Mouse (Mus musculus) layer of hippocampus, postnatal 10 days (tissue): ENCODE results near the gene Spout1. TPM values are rescaled to one million over a fixed set of nuclear protein-coding genes. Genes with fewer than 3 reads are reported as not detected.
"Not testable (repeated sequence)": the region's sequence is repeated elsewhere in the genome, so short reads cannot be mapped to it uniquely, and the experiment has no call there.

Experiments used
- DNase-seq, 2 experiments: peaks; one replicate each; pipeline ENCODE4 v3.0.0; 2021; ENCODE audit warnings: low spot score in 2 of 2
- total RNA-seq, 2 experiments: library from RNA; stranded (reverse); gene quantifications; 2 replicates each; pipeline ENCODE4 v1.2.3; 2021

Gene Spout1
- total RNA-seq, 2 experiments from 2014 or later = 31.2 to 35.3 TPM

DNA sequence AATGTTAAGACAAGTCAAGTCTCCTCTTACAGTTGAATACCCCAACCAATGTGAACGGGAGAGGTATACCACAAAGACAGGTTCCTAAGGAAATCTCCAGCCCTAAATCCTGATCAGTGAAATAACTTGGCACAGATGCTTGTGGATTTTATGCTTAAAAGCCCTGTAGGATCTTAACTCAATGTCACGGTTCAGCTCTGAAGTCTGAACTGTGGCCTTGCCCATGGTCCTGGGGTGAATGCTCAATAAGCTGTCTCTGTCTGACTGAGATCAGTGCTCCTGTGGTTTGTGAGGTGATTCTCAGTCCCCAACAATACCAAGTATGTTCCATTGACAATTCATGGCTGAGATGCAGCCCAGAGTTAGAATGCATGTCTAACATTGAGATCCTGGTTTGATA lies 4.2 kb upstream of the Spout1 start:
- no peak for DNase-seq

DNA sequence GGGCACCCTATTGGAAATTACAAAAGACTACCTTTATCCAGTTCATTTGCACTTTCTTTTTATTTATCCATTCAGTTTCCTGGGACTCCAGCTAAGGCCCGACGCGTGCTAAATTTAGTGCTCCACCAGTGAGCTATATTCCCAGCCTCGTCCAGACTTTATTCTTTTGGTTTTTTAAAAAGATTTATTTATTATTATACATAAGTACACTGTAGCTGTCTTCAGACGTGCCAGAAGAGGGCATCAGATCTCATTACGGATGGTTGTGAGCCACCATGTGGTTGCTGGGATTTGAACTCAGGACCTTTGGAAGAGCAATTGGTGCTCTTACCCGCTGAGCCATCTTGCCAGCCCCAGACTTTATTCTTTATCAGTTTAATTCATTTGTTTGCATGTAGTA lies 452 bp upstream of the Spout1 start:
- not testable (repeated sequence) for DNase-seq

DNA sequence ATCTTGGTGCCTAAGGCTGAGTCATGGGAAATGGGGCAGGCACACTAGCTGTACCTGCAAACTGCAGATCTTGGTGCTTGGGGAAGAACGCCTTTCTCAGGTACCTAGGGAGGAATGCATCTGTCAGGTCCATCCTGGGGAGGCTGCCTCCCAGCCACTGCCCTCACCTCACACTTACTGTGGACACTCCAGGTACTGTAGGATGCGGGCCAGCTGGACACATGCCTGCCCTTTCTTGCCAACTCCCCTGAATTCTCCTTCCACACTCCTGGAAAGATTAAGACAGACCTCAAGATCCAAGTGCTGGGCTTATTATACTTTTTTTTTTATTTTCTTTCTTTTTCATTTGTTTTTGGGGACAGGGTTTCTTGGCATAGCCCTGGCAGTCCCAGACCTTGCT lies 1.7 kb downstream of the Spout1 start:
- DNase-seq = no peak

DNA sequence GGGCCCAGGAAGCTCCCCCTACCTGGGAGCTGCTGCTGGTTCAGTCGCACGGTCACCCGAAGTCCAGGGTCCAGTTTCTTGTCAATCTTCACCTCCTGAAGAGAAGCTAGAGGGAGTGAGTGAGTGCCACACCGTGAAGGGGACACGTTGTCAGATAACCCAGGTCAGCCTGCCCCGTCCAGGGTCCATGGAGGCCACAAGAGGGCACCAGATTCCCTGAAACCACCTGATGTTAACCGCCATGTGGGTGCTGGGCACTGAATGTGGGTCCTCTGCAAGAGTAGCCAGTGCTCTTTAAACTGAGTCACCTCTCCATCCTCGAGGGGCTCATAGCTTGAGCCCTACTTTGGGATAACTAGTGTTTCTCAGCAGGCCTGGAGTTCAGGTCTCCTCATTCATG lies 2.4 kb downstream of the Spout1 start:
- no peak for DNase-seq

DNA sequence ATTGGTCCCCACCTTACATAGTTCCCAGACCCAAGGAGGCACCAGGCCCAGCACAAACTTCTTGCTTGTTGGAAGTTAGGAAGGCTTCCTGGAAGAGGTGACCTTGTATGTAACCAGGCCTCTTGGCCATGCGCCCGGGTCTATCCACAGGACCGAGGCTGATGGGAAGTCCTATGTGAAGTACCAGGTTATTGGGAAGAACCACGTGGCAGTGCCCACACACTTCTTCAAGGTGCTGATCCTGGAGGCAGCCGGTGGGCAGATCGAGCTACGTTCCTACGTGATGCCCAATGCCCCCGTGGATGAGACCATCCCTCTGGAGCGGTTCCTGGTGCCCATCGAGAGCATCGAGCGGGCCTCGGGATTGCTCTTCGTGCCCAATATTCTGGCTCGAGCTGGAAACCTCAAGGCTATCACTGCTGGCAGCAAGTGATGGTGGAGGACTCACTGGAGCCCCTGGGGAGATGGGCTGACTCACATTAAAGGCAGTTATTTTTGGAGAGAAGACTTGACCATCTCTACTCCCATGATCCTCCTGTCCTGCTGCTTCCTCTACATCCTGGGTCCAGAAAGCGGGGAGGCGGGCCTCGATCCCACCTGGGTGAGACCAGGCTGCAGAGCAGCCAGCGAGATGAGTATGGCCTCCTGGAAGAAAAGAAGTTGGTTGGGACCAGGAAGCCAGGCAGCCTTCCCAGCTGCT lies 4.6 kb downstream of the Spout1 start:
- DNase-seq = no peak

DNA sequence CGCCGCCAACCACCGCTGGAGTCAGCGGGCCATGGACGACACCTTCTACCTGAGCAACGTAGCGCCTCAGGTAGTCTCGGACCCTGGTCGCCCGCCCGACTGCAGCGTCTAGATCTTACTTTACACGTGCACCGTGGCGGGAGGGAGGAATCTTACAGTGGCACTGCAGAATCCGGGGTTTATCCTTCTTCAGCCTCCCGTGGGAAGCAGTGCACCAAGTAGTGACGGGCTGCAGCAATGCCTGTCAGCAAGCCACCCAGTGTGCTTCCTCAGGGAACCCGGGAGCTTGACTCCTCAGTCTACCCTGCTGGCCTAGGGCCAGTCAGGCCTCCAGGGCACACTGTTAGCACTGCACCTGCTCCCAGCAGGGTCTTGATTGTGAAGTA lies 6.3 kb downstream of the Spout1 start:
- DNase-seq = no peak

DNA sequence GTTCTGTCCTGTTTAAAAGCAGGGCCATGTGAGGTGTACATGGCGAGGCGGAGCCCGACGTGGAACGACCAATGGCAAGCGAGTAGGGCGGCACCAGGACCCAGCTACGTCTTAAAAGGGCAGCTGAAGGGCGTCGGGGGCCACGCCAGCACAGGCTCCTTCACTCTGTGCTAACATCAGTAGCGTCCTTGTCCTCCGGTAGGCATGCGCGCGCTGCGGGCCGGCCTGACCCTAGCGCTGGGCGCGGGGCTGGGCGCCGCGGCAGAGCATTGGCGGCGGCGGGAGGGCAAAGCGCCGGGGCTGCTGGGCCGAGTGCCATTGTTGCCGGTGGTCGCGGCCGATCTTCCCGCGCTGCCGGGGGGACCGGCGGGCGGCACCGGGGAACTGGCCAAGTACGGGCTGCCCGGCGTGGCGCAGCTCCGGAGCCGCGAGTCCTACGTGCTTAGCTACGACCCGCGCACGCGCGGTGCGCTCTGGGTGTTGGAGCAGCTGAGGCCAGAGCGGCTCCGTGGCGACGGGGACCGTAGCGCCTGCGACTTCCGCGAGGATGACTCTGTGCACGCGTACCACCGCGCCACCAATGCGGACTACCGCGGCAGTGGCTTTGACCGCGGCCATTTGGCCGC lies 6.8 kb downstream of the Spout1 start, which contains the start of gene Endog:
Gene Endog (plus strand): TSS at position 123 of the 626 bp plus-strand sequence.
- DNase-seq = peak; percentile 83 to 87

DNA sequence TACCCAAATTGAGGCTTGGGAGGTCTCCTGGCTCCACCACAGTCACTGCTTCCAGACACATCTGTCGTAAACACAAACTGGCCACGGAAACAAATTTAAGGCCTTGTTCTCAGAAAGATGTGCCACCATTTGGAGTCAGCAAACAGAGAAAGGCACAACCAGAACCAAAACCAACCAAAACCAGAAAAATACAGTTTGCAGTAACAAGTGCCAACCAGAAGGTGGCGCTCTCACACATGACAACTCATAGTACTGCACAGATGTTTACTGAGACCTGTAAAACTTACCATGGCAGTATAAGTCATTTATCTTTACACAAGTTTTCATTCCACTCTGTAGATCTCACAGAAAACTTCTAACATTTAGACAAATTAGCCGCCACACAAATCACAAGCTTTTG lies 11.6 kb downstream of the Spout1 start:
- DNase-seq = no peak

GRCm38 (mm10) chr2:30164340-30164932 lies 13.8 kb downstream of the Spout1 start:
- no peak for DNase-seq

DNA sequence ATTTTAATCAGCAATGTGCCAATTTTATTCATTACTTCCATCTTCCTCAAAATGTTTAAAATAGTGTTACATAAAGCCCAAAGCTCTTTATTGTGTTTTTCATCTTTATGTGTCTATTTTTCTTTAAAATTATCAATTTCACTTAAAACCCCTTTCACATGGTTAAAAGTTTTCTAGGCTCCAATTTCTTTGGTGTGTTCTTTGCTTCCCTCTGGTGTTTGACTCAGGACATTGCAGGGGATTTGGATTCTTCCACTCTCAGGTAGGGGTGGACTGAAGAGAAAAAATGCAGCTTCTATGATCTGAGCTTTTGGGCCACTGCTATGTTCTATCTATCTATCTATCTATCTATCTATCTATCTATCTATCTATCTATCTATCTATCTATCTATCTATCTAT lies 16.4 kb downstream of the Spout1 start:
- peak in 1 of 2 experiments; percentile 45 for DNase-seq

DNA sequence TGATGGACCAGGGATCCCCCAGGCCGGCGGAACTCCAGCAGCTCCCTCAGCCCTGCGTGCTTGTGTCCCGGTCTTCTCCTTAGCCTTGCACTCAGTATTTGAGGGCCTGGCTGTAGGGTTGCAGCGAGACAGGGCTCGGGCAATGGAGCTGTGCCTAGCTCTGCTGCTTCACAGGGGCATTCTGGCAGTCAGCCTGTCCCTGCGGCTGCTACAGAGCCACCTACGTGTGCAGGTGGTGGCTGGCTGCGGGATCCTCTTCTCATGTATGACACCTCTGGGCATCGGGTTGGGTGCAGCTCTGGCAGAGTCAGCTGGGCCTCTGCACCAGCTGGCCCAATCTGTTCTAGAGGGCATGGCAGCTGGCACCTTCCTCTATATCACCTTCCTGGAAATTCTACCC lies 18.4 kb downstream of the Spout1 start:
- not testable (repeated sequence) for DNase-seq

DNA sequence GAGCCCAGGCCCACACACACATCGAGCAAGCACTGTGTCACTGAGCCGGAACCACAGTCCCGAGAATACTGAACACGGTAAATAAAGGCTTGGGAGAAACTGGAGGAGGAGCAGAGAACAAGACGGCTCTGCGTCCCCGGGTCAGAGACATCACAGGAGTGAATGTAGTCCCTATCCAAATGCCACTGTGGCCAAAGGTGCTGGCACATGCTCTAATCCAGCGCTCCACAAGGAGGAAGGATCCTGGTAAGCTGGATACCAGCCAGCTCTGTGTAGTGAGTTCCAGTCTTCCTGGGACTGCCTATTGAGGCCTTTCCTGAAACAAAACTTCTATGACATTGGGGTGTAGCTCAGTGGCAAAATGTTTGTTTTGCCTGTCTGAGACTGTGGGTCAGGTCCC lies 25.6 kb downstream of the Spout1 start:
- no peak for DNase-seq

DNA sequence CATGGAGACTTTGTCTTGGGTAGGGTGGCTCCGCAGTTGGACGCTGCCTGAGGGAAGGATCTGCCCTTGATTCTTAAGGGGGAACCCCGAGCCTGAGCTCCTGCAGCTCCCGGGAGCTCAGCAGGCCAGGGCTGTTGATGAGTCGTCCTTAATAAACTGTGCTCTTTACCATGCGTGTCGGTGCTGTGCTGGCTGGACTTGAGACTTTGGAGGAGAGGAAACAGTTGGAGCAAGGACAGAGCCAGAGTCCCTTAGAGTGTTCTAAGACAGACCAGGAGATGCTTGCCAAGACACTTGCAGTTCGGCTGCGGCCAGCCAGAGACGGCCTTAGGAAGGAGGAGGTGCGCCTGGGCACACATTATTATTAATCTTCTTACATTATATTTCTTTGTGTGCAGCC lies 26.4 kb downstream of the Spout1 start:
- no peak for DNase-seq

DNA sequence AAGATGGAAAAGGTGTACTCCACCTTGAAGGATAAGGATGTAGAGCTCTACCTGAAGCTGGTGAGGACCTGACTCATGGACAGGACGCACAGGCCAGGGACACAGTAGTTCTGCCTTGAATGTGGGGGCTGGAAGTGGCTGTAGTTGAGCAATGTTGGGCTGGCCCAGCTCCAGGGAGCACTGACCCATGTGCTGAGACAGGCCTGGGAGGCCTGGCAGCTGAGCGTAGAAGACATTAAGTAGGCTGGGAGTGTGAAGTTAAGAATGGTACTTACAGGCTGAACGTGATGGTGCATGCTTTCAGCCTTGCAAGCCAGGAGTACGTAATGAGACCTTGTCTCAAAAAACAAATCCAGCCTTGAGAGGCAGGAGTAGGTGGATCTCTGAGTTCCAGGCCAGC lies 30.8 kb downstream of the Spout1 start:
- DNase-seq = no peak

GRCm38 (mm10) chr2:30144436-30144835 lies 33.8 kb downstream of the Spout1 start:
- no peak for DNase-seq

GRCm38 (mm10) chr2:30140021-30140420 lies 38.2 kb downstream of the Spout1 start:
- not testable (repeated sequence) for DNase-seq

DNA sequence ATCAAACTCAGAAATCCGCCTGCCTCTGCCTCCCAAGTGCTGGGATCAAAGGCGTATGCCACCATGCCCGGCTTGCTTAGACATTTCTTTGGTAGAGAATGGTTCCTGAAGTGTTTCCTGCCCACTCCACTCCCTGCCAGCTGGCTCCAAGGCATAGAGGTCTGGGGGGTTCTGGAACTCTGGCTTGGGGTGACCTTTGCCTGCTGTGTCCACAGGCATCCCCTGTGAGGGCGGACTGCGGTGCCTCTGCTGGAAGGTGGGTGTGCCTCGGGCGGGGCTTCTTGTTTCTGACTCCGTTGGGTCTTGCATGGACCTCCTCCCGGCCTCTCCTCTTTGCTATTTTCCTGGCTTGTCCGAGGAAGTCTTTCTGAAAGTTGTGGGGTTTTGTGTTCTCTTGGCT lies 41.8 kb downstream of the Spout1 start:
- DNase-seq = no peak

- no peak for DNase-seq
Observed at GRCm38 (mm10) chr2:30134928-30135620, 43.2 kb downstream of the Spout1 start.

- no peak for DNase-seq
Observed at GRCm38 (mm10) chr2:30134378-30134711, 43.9 kb downstream of the Spout1 start.

- DNase-seq = peak; percentile 98
Observed at GRCm38 (mm10) chr2:30133613-30134377, 44.5 kb downstream of the Spout1 start, which contains the start of gene Tbc1d13. Gene Tbc1d13, plus strand, starts transcription at chr2:30133746.
